Mouse (Mus musculus) liver, postnatal 0 days (tissue): ENCODE measurements at regions not wholly inside any gene's neighbourhood (a gene's known extent, or its start where the extent isn't known, plus 50 kb on each side); places are given as distances from the start of the nearest gene placed in this dataset.

Experiments used
- ATAC-seq: fragments of 200-750 bp; cut with Nextera tagmentation; 2 replicates; pipeline ENCODE4 v1.8.0; 2017; ENCODE audit warnings: mild to moderate bottlenecking, moderate library complexity
- DNase-seq: peaks from one replicate; pipeline ENCODE4 v3.0.0-alpha.2; 2016
- H3K27ac ChIP-seq: fragments of 300-500 bp; sonication (generic); 2 replicates; pipeline ENCODE4 v1.5.1; 2014; ENCODE audit warnings: antibody characterized with exemption, moderate library complexity, mild to moderate bottlenecking, low read depth
- H3K27me3 ChIP-seq: fragments of 300-500 bp; sonication (generic); 2 replicates; pipeline ENCODE4 v1.6.1; 2014; ENCODE audit warnings: low read length, control low read depth, mixed read lengths; ENCODE audit not compliant: insufficient read depth
- H3K36me3 ChIP-seq: fragments of 300-500 bp; sonication (generic); replicated peaks from 2 replicates; pipeline ENCODE4 v1.6.1; 2014; ENCODE audit warnings: mild to moderate bottlenecking, control low read depth, low read length, moderate library complexity, mixed read lengths; ENCODE audit not compliant: insufficient read depth
- H3K4me1 ChIP-seq: fragments of 300-500 bp; sonication (generic); 2 replicates; pipeline ENCODE4 v1.6.1; 2014; ENCODE audit warnings: antibody characterized with exemption, mild to moderate bottlenecking, control low read depth; ENCODE audit not compliant: insufficient read depth
- H3K4me2 ChIP-seq: fragments of 300-500 bp; sonication (generic); 2 replicates; pipeline ENCODE4 v1.6.1; 2014; ENCODE audit warnings: low read depth, mild to moderate bottlenecking, low read length, moderate library complexity, mixed read lengths
- H3K4me3 ChIP-seq: fragments of 300-500 bp; sonication (generic); 2 replicates; pipeline ENCODE4 v1.5.1; 2014; ENCODE audit warnings: low read depth, low read length
- H3K9ac ChIP-seq: fragments of 300-500 bp; sonication (generic); replicated peaks from 2 replicates; pipeline ENCODE4 v1.6.1; 2014; ENCODE audit warnings: mild to moderate bottlenecking, moderate library complexity
- H3K9me3 ChIP-seq: fragments of 300-500 bp; sonication (generic); 2 replicates; pipeline ENCODE4 v1.6.1; 2016; ENCODE audit warnings: mild to moderate bottlenecking, control low read depth, low read length, mixed read lengths
- CTCF ChIP-seq: sonication (generic); IDR thresholded peaks from 2 replicates; pipeline ENCODE4 v1.5.1; 2016; ENCODE audit warnings: antibody characterized with exemption, low read depth
- EP300 ChIP-seq: IDR thresholded peaks from 2 replicates; pipeline ENCODE4 v1.6.1; 2016; ENCODE audit warnings: antibody characterized with exemption, low read depth, mild to moderate bottlenecking
- WGBS: fragments of 180-500 bp; shearing (Covaris S2); extraction: QIAGEN DNeasy Blood & Tissue Kit; methylation state at CpG from one replicate; pipeline ENCODE4 v1.1.7; 2014; ENCODE audit not compliant: insufficient replicate concordance; 5-methylcytosine and 5-hydroxymethylcytosine counted together

DNA sequence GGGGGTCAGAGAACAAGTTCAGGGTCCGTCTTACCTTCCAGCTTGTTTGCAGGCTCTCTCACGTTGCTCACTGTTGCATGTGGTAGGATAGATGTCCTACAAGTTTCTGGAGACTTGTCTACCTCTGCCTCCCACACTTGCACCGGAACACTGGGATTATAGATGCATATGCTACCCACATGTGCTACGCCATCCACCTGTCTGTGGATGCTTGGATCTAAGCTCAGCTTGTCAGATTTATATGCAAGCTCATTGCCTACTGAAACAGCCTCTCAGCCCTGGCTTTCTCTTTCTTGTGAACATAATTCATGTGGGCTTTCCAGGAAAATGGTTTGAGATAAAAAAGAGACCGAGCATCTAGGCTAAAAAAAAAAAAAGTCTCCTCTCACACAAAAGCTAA is 353.0 kb downstream of the Nucb2 start:
- ATAC-seq (no peak), DNase-seq (no peak)
- no peak overlapping the region for H3K4me2 ChIP-seq
- no peaks in the 10 kb centered on the region for H3K27me3 ChIP-seq
- 65% methylated on average over 5 of the region's 5 CpGs for WGBS
- TF ChIP-seq EP300 (no peak), CTCF (no peak)
- H3K36me3 ChIP-seq = no peaks in the 10 kb centered on the region
- H3K9ac ChIP-seq = no peak overlapping the region
- H3K27ac ChIP-seq = no peak overlapping the region
- no peaks in the 10 kb centered on the region for H3K4me1 ChIP-seq
- H3K9me3 ChIP-seq = no peaks in the 10 kb centered on the region
- H3K4me3 ChIP-seq = no peak overlapping the region

DNA sequence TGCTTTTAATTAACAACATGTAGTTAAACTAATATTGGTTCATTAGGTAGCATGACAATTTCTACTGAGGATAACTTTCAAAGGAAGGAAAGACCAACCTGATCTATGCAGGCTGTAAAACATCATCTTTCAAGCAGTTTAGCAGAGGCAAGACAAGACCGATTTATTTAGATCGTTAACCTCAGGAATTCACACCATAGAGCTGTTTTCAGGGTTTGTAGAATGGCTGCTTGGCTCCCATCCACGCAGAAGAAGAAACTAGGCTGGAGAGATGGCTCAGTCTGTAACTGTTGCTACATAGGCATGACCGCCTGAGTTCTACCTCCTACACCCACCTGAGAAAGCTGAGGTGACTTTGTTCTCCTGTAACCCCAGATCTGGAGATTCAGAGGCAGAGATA is 353.6 kb downstream of the Nucb2 start:
- no peak for ATAC-seq
- 66% methylated on average over 4 of the region's 4 CpGs for WGBS
- H3K4me1 ChIP-seq = no peaks in the 10 kb centered on the region
- no peaks in the 10 kb centered on the region for H3K27me3 ChIP-seq
- no peak for DNase-seq
- no peak for TF ChIP-seq CTCF
- no peak for TF ChIP-seq EP300
- H3K4me2 ChIP-seq = no peak overlapping the region
- H3K27ac ChIP-seq = no peak overlapping the region
- no peak overlapping the region for H3K4me3 ChIP-seq
- H3K9me3 ChIP-seq = no peaks in the 10 kb centered on the region
- no peaks in the 10 kb centered on the region for H3K36me3 ChIP-seq
- H3K9ac ChIP-seq = no peak overlapping the region

DNA sequence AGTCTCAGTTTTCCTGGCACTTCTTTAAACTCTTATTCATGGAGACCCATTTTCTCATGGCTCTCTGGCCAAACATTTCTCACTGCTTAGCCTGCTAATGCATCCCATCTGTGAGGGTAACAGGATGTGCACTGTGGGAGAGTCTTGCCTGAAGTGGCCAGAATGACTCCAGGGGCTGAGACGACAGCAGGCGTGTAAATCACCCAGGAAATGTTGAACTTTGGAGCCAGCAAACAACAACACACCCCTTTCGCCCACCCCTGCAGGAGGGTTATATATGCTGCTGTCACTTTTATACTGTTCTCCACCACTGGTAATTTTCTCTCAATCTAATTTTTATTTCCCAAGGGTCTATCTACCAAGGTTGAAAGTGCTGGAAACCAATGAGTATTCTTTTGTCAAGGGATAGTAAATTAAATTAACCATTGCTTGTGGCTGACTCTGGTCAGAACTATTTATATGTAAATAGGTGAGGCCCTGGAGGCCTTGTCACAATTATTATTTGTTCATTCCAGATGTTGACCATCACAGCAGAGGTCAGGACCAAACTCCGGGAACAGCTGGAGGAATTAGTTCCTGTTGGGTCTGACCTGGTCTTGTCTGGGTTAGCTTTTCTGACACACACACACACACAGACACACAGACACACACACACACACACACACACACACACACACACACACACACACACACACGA is 378.2 kb downstream of the Nucb2 start:
- Histone ChIP-seq H3K36me3 (no peaks in the 10 kb centered on the region), H3K9ac (no peak overlapping the region), H3K27ac (no peak overlapping the region), H3K4me2 (no peak overlapping the region), H3K4me3 (no peak overlapping the region), H3K4me1 (no peaks in the 10 kb centered on the region), H3K27me3 (no peaks in the 10 kb centered on the region), H3K9me3 (no peaks in the 10 kb centered on the region)
- DNase-seq (no peak), ATAC-seq (no peak)
- TF ChIP-seq CTCF = no peak
- no peak for TF ChIP-seq EP300
- WGBS = 49% methylated on average over 5 of the region's 5 CpGs

DNA sequence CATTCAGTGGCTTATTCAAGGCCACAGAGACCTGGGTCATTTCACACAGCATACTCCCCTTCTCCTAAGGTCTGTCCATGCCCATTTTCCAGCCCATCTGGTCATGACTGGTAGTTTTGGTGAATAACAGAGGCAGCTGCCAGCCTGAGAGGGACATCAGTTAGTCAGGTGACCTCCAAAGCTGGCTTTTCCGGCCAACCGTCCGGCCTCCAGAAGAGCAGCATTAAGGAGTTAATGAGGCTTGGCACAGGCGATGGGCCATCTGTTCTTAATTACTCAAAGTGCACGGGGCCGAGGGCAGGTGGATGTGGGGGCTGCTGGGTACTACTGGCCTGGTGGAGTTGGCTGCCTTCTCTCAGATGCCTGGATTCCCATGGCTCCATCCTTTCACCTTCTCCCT is 389.7 kb downstream of the Nucb2 start:
- Histone ChIP-seq H3K27me3 (no peaks in the 10 kb centered on the region), H3K4me3 (no peak overlapping the region), H3K36me3 (no peaks in the 10 kb centered on the region), H3K4me1 (no peaks in the 10 kb centered on the region), H3K27ac (no peak overlapping the region), H3K9ac (no peak overlapping the region), H3K9me3 (no peaks in the 10 kb centered on the region), H3K4me2 (no peak overlapping the region)
- TF ChIP-seq EP300 (no peak), CTCF (no peak)
- DNase-seq = no peak
- 90% methylated on average over 6 of the region's 6 CpGs for WGBS
- ATAC-seq = no peak

DNA sequence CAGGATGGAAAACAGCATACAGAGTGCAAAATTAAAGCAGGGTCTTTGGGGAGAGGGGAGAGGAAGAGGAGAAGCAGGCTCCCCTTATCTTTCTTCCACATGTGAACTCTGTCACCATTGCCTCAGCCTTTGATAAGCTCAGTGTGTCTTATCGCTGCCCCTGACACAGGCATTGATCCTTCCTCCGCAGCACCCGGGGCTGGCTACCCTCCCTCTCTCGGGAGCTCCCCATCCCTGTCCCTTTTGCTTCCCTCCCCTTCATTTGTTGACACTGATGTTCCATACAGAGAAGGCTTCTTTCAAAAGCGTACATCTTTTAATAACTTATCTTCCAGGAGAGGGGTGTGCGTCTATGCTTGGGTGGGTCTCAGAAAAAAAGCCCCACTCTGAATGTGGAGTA is 411.6 kb downstream of the Nucb2 start:
- H3K4me3 ChIP-seq = no peak overlapping the region
- H3K9ac ChIP-seq = no peak overlapping the region
- TF ChIP-seq EP300 (no peak), CTCF (no peak)
- 42% methylated on average over 6 of the region's 6 CpGs for WGBS
- H3K27ac ChIP-seq = no peak overlapping the region
- ATAC-seq = no peak
- no peak for DNase-seq
- no peaks in the 10 kb centered on the region for H3K4me1 ChIP-seq
- H3K9me3 ChIP-seq = no peaks in the 10 kb centered on the region
- no peaks in the 10 kb centered on the region for H3K27me3 ChIP-seq
- no peak overlapping the region for H3K4me2 ChIP-seq
- no peaks in the 10 kb centered on the region for H3K36me3 ChIP-seq

DNA sequence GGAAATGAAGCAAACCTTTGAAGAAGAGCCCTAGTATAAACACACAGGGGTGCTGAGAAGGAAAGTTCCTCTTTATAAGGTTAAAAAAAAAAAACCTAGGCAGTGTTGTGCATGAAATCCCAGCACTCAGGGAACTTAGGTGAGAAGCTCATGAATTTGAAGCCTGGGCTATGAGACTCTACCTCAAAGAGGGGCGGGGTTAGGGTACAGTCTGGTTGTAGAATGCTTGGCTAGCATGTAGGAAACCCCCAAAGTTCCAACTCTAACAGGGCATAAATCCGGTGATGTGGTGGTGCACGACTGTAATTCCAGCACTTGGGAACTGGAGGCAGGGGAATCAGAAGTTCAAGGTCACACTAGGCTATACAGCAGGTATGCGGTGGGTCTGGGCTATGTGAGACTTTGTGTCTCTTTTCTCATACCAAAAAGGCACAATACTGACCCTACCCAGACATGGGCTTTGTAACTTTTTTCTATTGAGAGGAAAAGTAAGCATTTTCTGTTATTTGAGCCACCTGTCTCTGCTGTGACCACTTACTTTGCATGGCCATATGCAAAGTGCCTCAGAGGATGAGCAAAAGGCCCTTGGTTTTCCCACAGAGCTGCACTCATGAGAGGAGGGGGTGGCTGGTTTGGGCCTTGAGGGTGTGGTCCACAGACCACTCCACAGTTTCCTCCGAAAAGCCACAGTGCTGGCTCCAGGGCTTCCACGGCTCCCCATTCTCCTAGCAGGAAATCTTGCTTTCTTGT is 413.9 kb downstream of the Nucb2 start:
- Histone ChIP-seq H3K27ac (no peak overlapping the region; the same call in 1 of the 2 replicates), H3K36me3 (no peaks in the 10 kb centered on the region), H3K4me1 (no peaks in the 10 kb centered on the region), H3K4me3 (no peak overlapping the region), H3K9ac (no peak overlapping the region), H3K27me3 (no peaks in the 10 kb centered on the region), H3K4me2 (no peak overlapping the region), H3K9me3 (no peaks in the 10 kb centered on the region)
- ATAC-seq = no peak
- no peak for DNase-seq
- TF ChIP-seq EP300 = no peak
- TF ChIP-seq CTCF = no peak
- 68% methylated on average over 6 of the region's 6 CpGs for WGBS
